Mouse (Mus musculus): ENCODE results near the gene Glis3.

Glis3 gene

GRCm38 (mm10) chr19:28591736-28592477, 88.0 kb downstream of the Glis3 start:
- DNase-seq: no peak

GRCm38 (mm10) chr19:28580499-28580898, 99.4 kb downstream of the Glis3 start:
- DNase-seq: no peak

GRCm38 (mm10) chr19:28579724-28580375, 100.0 kb downstream of the Glis3 start:
- no peak for DNase-seq

GRCm38 (mm10) chr19:28577023-28577422, 102.9 kb downstream of the Glis3 start:
- no peak for DNase-seq

- DNase-seq: no peak
Measured at GRCm38 (mm10) chr19:28576619-28577018, 103.3 kb downstream of the Glis3 start.

GRCm38 (mm10) chr19:28573641-28574040, 106.2 kb downstream of the Glis3 start:
- no peak for DNase-seq

- peak; percentile 66 for DNase-seq
Measured at GRCm38 (mm10) chr19:28569856-28570255, 110.0 kb downstream of the Glis3 start.

GRCm38 (mm10) chr19:28567100-28567499, 112.8 kb downstream of the Glis3 start:
- DNase-seq: no peak

GRCm38 (mm10) chr19:28566554-28566953, 113.3 kb downstream of the Glis3 start:
- no peak for DNase-seq

GRCm38 (mm10) chr19:28561697-28562002, 118.2 kb downstream of the Glis3 start:
- no peak for DNase-seq

- peak; percentile 48 for DNase-seq
Measured at GRCm38 (mm10) chr19:28560801-28561696, 118.8 kb downstream of the Glis3 start.

GRCm38 (mm10) chr19:28559836-28560235, 120.0 kb downstream of the Glis3 start:
- DNase-seq: peak; percentile 82

GRCm38 (mm10) chr19:28559400-28559799, 120.5 kb downstream of the Glis3 start:
- no peak for DNase-seq

GRCm38 (mm10) chr19:28558661-28559060, 121.2 kb downstream of the Glis3 start:
- peak; percentile 43 for DNase-seq

GRCm38 (mm10) chr19:28557559-28558328, 122.1 kb downstream of the Glis3 start:
- DNase-seq: no peak

GRCm38 (mm10) chr19:28555181-28555929, 124.5 kb downstream of the Glis3 start:
- DNase-seq: no peak

- no peak for DNase-seq
Measured at GRCm38 (mm10) chr19:28550611-28551010, 129.3 kb downstream of the Glis3 start.

- DNase-seq: no peak
Measured at GRCm38 (mm10) chr19:28546933-28547332, 132.9 kb downstream of the Glis3 start.

GRCm38 (mm10) chr19:28545493-28545892, 134.4 kb downstream of the Glis3 start:
- no peak for DNase-seq

GRCm38 (mm10) chr19:28538813-28539212, 141.1 kb downstream of the Glis3 start:
- no peak for DNase-seq

GRCm38 (mm10) chr19:28534964-28535363, 144.9 kb downstream of the Glis3 start:
- DNase-seq: no peak

GRCm38 (mm10) chr19:28533576-28533975, 146.3 kb downstream of the Glis3 start:
- no peak for DNase-seq

All from kidney, postnatal 14 days (tissue).